Mouse (Mus musculus): ENCODE data around the gene Pak4. TPM values are rescaled to one million over a fixed set of nuclear protein-coding genes. Genes with fewer than 3 reads are reported as not detected.

Gene Pak4
- polyA plus RNA-seq, 1 experiment from 2014 or later, result 50.2 TPM

GRCm38 (mm10) chr7:28585001-28585400 lies 13.0 kb downstream of the Pak4 start:
- no peak for ATAC-seq (ENCODE audit: insufficient read depth, low FRiP score, low read depth)
- Histone ChIP-seq H3K4me3 (replicated peaks) (no peak overlapping the region), H3K9me3 (no peaks in the 10 kb centered on the region), H3K4me2 (no peak overlapping the region), H3K27me3 (replicated peaks) (no peaks in the 10 kb centered on the region), H3K27ac (peak overlapping the region; percentile 80; the same call in 1 of the 2 replicates), H3K36me3 (no peaks in the 10 kb centered on the region), H3K9ac (no peak overlapping the region), H3K4me1 (peaks cover 61% of the 10 kb centered on the region)
- 71% methylated on average over 6 of the region's 6 CpGs for WGBS

GRCm38 (mm10) chr7:28584468-28584867 lies 13.5 kb downstream of the Pak4 start:
- 52% methylated on average over 4 of the region's 4 CpGs for WGBS
- peak overlapping the region; percentile 80 for H3K27ac ChIP-seq
- no peaks in the 10 kb centered on the region for H3K36me3 ChIP-seq
- H3K9ac ChIP-seq, result no peak overlapping the region
- no peaks in the 10 kb centered on the region for H3K27me3 ChIP-seq (replicated peaks)
- H3K4me3 ChIP-seq (replicated peaks), result no peak overlapping the region
- no peak for ATAC-seq (ENCODE audit: insufficient read depth, low FRiP score, low read depth)
- H3K4me2 ChIP-seq, result 0 out of 2 replicates have a peak overlapping the region, but pooled peaks have one; percentile 29
- H3K9me3 ChIP-seq, result no peaks in the 10 kb centered on the region
- H3K4me1 ChIP-seq, result peaks cover 64% of the 10 kb centered on the region

- Histone ChIP-seq H3K9me3 (no peaks in the 10 kb centered on the region), H3K4me2 (peak overlapping the region; percentile 29), H3K27me3 (replicated peaks) (no peaks in the 10 kb centered on the region), H3K27ac (peak overlapping the region; percentile 80), H3K9ac (no peak overlapping the region), H3K36me3 (no peaks in the 10 kb centered on the region), H3K4me3 (replicated peaks) (no peak overlapping the region), H3K4me1 (peaks cover 71% of the 10 kb centered on the region)
- ATAC-seq (ENCODE audit: insufficient read depth, low FRiP score, low read depth), result 0 out of 2 replicates have a peak, but pooled peaks have one; percentile 51
- WGBS, result 65% methylated on average over 8 of the region's 8 CpGs
Measured at GRCm38 (mm10) chr7:28583570-28584344, 14.2 kb downstream of the Pak4 start.

- Histone ChIP-seq H3K4me1 (peaks cover 72% of the 10 kb centered on the region), H3K27ac (peak overlapping the region; percentile 80), H3K9ac (no peak overlapping the region)
Measured at GRCm38 (mm10) chr7:28582841-28583240, 15.1 kb downstream of the Pak4 start.

GRCm38 (mm10) chr7:28581721-28582120 lies 16.3 kb downstream of the Pak4 start:
- peak overlapping the region; percentile 80 for H3K27ac ChIP-seq
- H3K4me3 ChIP-seq (replicated peaks), result no peak overlapping the region
- ATAC-seq (ENCODE audit: insufficient read depth, low FRiP score, low read depth), result peak; percentile 68
- no peak overlapping the region for H3K4me2 ChIP-seq
- no peaks in the 10 kb centered on the region for H3K27me3 ChIP-seq (replicated peaks)
- WGBS, result 69% methylated on average over 4 of the region's 4 CpGs
- no peaks in the 10 kb centered on the region for H3K36me3 ChIP-seq
- no peak overlapping the region for H3K9ac ChIP-seq
- peaks cover 71% of the 10 kb centered on the region for H3K4me1 ChIP-seq
- no peaks in the 10 kb centered on the region for H3K9me3 ChIP-seq

More at GRCm38 (mm10) chr7:28582841-28583240, 15.1 kb downstream of the Pak4 start:
- no peak overlapping the region for H3K4me3 ChIP-seq (replicated peaks)
- H3K4me2 ChIP-seq, result peak overlapping the region; percentile 5; the same call in 1 of the 2 replicates
- ATAC-seq (ENCODE audit: insufficient read depth, low FRiP score, low read depth), result no peak
- no peaks in the 10 kb centered on the region for H3K9me3 ChIP-seq
- 60% methylated on average over 11 of the region's 11 CpGs for WGBS
- no peaks in the 10 kb centered on the region for H3K27me3 ChIP-seq (replicated peaks)
- no peaks in the 10 kb centered on the region for H3K36me3 ChIP-seq

GRCm38 (mm10) chr7:28579826-28580225 lies 18.2 kb downstream of the Pak4 start:
- H3K9me3 ChIP-seq, result no peaks in the 10 kb centered on the region
- no peak overlapping the region for H3K27ac ChIP-seq
- no peak for ATAC-seq (ENCODE audit: insufficient read depth, low FRiP score, low read depth)
- H3K4me2 ChIP-seq, result no peak overlapping the region
- no peaks in the 10 kb centered on the region for H3K27me3 ChIP-seq (replicated peaks)
- WGBS, result 70% methylated on average over 5 of the region's 5 CpGs
- H3K36me3 ChIP-seq, result no peaks in the 10 kb centered on the region
- H3K9ac ChIP-seq, result no peak overlapping the region
- no peak overlapping the region for H3K4me3 ChIP-seq (replicated peaks)
- H3K4me1 ChIP-seq, result peaks cover 73% of the 10 kb centered on the region

GRCm38 (mm10) chr7:28578543-28579053 lies 19.4 kb downstream of the Pak4 start:
- Histone ChIP-seq H3K36me3 (no peaks in the 10 kb centered on the region), H3K9ac (no peak overlapping the region), H3K27ac (peak overlapping the region; percentile 92), H3K27me3 (replicated peaks) (no peaks in the 10 kb centered on the region), H3K9me3 (no peaks in the 10 kb centered on the region), H3K4me1 (peaks cover 68% of the 10 kb centered on the region), H3K4me2 (no peak overlapping the region), H3K4me3 (replicated peaks) (no peak overlapping the region)
- WGBS, result 67% methylated on average over 5 of the region's 5 CpGs
- ATAC-seq (ENCODE audit: insufficient read depth, low FRiP score, low read depth), result no peak

- peak overlapping the region; percentile 92 for H3K27ac ChIP-seq
- no peaks in the 10 kb centered on the region for H3K36me3 ChIP-seq
- H3K4me3 ChIP-seq (replicated peaks), result no peak overlapping the region
- H3K4me1 ChIP-seq, result peaks cover 68% of the 10 kb centered on the region
- H3K9me3 ChIP-seq, result no peaks in the 10 kb centered on the region
- 54% methylated on average over 9 of the region's 9 CpGs for WGBS
- no peaks in the 10 kb centered on the region for H3K27me3 ChIP-seq (replicated peaks)
- H3K9ac ChIP-seq, result no peak overlapping the region
- H3K4me2 ChIP-seq, result peak overlapping the region; percentile 31; the same call in 1 of the 2 replicates
- peak; percentile 65 for ATAC-seq (ENCODE audit: insufficient read depth, low FRiP score, low read depth)
Measured at GRCm38 (mm10) chr7:28577826-28578542, 20.0 kb downstream of the Pak4 start.

- H3K9me3 ChIP-seq, result no peaks in the 10 kb centered on the region
- no peaks in the 10 kb centered on the region for H3K27me3 ChIP-seq (replicated peaks)
- no peak overlapping the region for H3K9ac ChIP-seq
- peak overlapping the region; percentile 92 for H3K27ac ChIP-seq
- H3K4me2 ChIP-seq, result peak overlapping the region; percentile 31; the same call in 1 of the 2 replicates
- no peaks in the 10 kb centered on the region for H3K36me3 ChIP-seq
- 58% methylated on average over 5 of the region's 5 CpGs for WGBS
- no peak overlapping the region; the same call in 1 of the 2 replicates for H3K4me3 ChIP-seq (replicated peaks)
- peaks cover 76% of the 10 kb centered on the region for H3K4me1 ChIP-seq
- peak; percentile 67 for ATAC-seq (ENCODE audit: insufficient read depth, low FRiP score, low read depth)
Measured at GRCm38 (mm10) chr7:28576271-28576914, 21.6 kb downstream of the Pak4 start.

GRCm38 (mm10) chr7:28575597-28575996 lies 22.4 kb downstream of the Pak4 start:
- peaks cover 81% of the 10 kb centered on the region for H3K4me1 ChIP-seq
- H3K4me3 ChIP-seq (replicated peaks), result no peak overlapping the region
- 0 out of 2 replicates have a peak overlapping the region, but pooled peaks have one; percentile 0 for H3K27ac ChIP-seq
- ATAC-seq (ENCODE audit: insufficient read depth, low FRiP score, low read depth), result no peak
- no peak overlapping the region for H3K9ac ChIP-seq
- 77% methylated on average over 11 of the region's 11 CpGs for WGBS
- H3K4me2 ChIP-seq, result no peak overlapping the region
- no peaks in the 10 kb centered on the region for H3K27me3 ChIP-seq (replicated peaks)
- no peaks in the 10 kb centered on the region for H3K9me3 ChIP-seq
- H3K36me3 ChIP-seq, result no peaks in the 10 kb centered on the region

GRCm38 (mm10) chr7:28573236-28573635 lies 24.7 kb downstream of the Pak4 start:
- H3K9ac ChIP-seq, result no peak overlapping the region
- H3K9me3 ChIP-seq, result no peaks in the 10 kb centered on the region
- 91% methylated on average over 3 of the region's 3 CpGs for WGBS
- H3K4me2 ChIP-seq, result no peak overlapping the region
- no peak overlapping the region for H3K4me3 ChIP-seq (replicated peaks)
- no peaks in the 10 kb centered on the region for H3K27me3 ChIP-seq (replicated peaks)
- no peak for ATAC-seq (ENCODE audit: insufficient read depth, low FRiP score, low read depth)
- H3K4me1 ChIP-seq, result peaks cover 75% of the 10 kb centered on the region
- H3K27ac ChIP-seq, result peak overlapping the region; percentile 95; the same call in 1 of the 2 replicates
- no peaks in the 10 kb centered on the region; the same call in 1 of the 2 replicates for H3K36me3 ChIP-seq

Measured in stomach, embryonic 15.5 days (tissue).